Mouse (Mus musculus): ENCODE data around the gene Olfr654.

Gene Olfr654

DNA sequence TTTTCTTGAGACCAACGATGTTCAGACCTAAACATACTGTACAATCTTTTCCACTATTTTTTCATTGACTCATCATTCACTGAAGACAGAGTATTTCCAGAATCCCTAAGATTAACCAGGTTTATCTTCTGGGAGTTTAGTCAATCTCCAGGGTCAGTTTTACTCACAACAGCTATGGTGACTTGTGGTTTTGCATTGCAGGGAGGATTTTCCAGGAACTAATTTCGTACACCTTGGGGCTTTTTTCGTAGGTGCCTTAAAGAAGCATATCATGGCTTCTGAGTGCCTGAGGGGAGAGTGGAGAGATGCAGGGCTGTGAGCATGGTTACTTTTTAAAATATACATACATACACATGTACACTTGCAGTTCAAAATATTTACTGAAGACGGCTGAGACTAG, at the start of gene Olfr654:
Olfr654 (plus strand) TSS at position 301 of the 400 bp plus-strand sequence.
- no peak for DNase-seq

DNA sequence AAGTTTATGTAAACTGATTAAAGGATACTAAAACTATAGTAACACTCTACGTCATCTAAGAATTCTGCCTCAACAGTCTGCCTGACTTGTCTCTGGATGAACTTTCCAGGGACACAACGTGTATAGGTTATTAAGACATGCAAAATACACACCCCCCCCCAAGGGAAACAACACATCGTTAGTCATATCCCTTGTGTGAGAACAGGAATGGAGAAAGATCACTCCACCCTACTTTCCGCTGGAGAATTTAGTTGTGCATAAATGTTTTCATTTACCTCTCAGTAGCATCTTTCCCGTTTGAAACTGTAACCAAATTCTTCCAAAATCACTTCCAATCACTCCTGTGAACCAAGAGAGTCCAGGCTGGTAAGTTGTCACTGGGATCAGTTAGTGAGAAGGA, 37.0 kb upstream of the Olfr654 start, which contains the start of gene Olfr651:
Olfr651 (plus strand) TSS at position 301 of the 400 bp plus-strand sequence.
- no peak for DNase-seq

DNA sequence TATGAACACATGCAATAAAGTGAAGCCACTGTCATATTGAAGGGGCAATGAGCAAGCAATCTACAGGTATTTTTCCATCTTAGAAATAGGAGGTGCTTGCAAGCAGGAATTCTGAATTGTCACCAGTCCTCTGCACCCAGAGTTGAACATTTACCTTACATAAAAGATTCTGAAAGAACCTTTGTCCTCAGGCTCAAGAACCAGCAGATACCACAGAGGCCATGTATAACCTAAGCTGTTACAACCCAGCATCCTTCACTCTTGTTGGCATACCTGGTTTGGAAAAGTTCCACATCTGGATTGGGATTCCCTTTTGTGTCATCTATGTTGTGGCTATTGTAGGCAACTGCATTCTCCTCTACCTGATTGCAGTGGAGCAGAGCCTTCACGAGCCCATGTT, 34.1 kb upstream of the Olfr654 start:
- DNase-seq = no peak

DNA sequence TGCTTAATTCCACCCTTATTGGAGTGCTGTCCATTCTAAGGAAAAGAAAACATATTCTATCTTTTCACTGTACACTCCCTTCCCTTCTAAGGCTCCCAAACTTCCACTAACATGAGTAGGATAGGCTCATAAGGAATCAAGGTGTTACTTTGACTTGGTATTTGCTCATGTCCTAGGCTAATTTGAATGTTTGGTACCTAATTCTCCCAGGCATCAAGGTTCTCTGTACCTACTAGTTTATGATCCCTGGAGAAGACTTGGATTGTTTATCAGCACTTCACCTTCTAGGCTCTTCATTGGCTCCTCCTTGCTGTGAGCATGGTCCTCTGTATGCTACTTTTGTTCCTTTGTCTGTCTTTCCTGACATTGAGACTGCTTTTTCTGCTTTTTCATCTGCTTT, 26.2 kb upstream of the Olfr654 start, which contains the start of gene Olfr652:
Olfr652 (plus strand) TSS at position 301 of the 400 bp plus-strand sequence.
- DNase-seq = no peak

DNA sequence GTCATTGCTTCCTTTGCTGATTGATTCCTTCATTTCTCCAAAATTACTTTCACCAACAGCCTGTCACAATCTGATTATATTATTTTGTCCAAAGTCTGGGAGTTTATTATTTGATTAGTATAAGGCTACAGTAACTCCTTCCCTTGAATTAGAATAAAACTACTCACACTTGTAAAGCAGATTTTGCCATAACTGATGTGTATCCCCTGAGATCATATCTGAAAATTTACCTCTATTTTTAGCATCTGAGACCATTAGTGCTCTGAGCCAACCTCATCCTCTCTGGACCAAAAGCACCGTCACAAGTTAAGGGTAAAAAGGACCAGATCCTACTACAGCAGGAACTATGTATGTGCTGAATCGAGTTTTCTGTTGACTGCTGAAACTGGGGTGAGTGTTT, 9.8 kb upstream of the Olfr654 start, which contains the start of gene Olfr653:
Olfr653 (plus strand) TSS at position 301 of the 400 bp plus-strand sequence.
- DNase-seq = no peak

DNA sequence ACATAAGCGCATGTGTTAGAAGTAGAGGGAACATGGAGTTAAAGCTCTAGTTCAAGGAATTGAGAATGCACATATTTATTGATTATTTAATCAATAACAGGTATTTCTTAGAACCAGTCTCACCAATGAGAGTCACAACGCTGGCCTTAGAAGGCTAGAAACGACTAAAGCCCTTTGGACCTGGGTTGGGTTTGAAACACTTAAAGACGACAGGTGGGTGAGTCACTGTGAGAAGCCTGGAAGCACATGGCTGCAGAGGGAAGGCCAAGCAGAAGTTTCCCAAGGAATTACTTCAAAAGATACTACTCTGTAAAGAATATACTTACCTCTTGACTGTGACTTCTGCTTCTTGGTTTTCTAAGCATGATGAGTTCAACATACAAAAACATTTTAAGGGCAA, 6.0 kb upstream of the Olfr654 start:
- DNase-seq = no peak

DNA sequence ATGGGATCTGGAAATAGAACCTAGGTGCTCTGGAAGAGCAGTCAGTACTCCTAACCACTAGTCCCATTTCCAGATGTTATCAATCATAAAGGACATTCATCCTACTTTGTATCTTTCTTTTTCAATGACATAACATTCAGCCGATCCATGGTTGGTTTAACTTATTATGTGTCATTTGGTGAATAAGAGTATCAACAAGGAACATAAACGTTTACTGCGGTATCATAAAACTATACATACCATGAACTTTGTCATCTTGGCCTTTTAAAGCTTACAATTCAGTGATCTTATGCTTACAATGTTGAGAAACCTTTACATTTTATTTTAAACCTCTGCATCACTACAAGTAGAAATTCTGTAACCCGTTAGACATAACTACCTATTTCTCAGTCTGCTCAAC, 5.4 kb upstream of the Olfr654 start:
- no peak for DNase-seq

DNA sequence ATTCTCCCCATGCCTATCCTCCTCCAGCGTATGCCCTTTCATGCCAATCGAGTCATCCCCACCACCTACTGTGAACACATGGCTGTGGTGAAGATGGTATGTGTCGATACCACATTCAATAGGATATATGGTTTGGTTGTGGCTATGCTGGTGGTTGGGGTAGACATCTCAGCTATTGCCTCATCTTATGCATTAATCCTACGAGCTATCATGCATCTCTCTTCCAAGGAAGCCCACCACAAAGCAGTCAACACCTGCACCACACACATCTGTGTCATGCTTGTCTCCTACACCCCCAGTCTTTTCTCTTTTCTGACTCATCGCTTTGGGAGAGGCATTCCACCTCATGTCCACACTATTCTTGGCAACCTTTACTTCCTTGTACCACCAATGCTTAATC, 1.4 kb downstream of the Olfr654 start:
- DNase-seq = no peak

DNA sequence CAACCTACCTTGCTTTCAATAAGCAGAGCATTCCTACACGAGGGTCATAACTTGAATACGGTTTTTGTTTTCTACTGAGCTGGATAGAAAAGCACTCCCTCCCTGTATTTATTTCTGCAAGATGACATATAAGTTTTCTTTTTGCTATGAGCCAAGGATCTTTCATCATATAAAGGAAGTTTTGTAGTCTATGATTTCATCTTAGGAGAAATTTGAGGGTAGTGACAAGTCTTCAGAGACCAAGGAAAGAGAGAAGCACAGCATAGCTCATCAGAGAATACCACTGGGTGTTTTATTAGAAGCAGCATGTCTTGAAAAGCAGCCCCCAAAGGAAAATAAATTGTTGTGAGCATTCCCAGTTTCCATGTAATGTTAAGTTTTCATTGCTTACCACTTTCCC, 14.9 kb downstream of the Olfr654 start, which contains the start of gene Olfr655:
Olfr655 (minus strand) TSS at position 101 of the 400 bp plus-strand sequence.
- no peak for DNase-seq

DNA sequence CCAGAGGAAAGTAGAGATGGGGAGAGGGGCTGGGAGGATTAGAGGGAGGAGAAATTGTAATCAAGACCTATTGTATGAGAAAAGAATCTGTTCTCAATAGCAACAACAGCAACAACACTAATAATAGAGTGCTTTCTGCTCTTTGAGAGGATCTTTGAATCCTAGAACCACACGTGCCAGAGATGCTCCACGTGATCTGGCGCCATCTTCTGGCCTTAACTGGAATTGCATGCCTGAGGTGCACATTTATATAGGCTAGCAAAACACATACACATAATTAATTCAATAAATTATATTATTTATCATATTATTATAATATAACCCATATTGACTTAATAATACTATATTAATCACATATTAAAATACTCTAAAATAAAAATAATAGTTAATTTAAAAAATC, 16.3 kb downstream of the Olfr654 start:
- no peak for DNase-seq

DNA sequence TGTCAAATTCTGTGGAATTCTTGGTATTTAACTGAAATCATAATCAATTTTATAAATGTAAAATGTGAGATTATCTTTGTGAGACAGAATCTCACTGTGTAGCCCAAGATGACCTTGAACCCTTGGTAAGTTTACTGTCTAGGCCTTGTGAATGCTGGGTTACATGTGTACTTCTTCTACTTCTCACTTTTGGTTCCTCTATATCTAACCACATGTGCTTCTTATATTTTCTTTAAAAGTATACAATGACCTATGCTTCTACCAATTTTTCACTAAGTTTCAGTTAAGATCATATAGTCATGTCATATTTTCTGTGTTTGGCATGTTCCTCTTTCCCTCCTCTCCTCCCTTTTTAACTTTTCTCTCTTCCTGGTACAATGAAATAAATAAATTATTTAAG, 17.9 kb downstream of the Olfr654 start:
- no peak for DNase-seq

DNA sequence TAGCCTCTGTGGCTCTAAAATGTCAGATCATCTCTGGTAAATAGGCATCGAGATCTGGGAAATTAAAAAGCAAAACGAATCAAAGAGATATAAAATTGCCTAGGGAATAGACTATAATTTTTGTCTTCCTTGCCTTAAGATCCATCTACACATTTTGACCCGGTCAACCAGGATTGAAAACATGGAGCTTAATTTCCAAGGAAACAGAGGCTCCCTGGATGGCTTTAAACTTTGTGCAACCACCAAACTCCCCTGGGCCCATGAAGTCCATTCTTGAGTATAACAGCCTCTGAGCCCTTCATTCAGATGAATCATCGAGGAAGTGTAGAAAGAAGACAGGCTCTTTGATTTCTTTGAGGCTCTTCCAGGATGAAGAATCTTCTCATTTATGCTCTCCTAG, 26.8 kb downstream of the Olfr654 start, which contains the start of gene Olfr656:
Olfr656 (plus strand) TSS at position 301 of the 400 bp plus-strand sequence.
- DNase-seq = no peak

DNA sequence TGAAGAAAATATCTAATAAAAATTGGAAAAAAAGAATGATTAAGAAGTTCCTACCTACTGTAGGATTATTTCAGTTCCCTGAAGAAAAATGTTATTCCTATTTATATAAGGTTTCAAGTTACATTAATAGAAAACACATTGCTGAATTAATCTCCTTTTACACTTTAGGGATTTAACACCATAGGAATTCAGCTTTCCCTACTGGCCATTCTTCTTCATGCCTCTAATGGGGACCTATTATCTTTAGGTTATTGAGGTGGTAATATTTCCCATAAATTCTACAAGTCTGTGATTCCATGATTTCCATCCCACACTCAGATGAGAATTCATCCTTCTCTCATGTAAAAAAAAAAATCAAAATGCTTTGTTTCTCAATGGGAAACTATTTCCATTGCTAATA, 37.7 kb downstream of the Olfr654 start, which contains the start of gene Olfr657:
Olfr657 (plus strand) TSS at position 301 of the 400 bp plus-strand sequence.
- no peak for DNase-seq

All from layer of hippocampus, adult 9-11 months (tissue).